Mouse (Mus musculus) megakaryocyte, embryonic 14.5 days (primary cell): ENCODE measurements around the gene Sulf2.

Source experiments
- FLI1 ChIP-seq: IDR thresholded peaks from 2 replicates; pipeline ENCODE4 v1.6.1; 2012; ENCODE audit warnings: low read length, inconsistent platforms, mixed read lengths
- GATA1 ChIP-seq: IDR thresholded peaks from 3 replicates; pipeline ENCODE4 v1.6.1; 2012; ENCODE audit warnings: mixed read lengths, low read length, inconsistent platforms, borderline replicate concordance

- TF ChIP-seq GATA1 = no peak
- no peak for TF ChIP-seq FLI1
Observed at GRCm38 (mm10) chr2:166024621-166025020, 130.8 kb downstream of the Sulf2 start.
